Mouse (Mus musculus): ENCODE measurements at regions not wholly inside any gene's neighbourhood (a gene's known extent, or its start where the extent isn't known, plus 50 kb on each side); places are given as distances from the start of the nearest gene placed in this dataset.

DNA sequence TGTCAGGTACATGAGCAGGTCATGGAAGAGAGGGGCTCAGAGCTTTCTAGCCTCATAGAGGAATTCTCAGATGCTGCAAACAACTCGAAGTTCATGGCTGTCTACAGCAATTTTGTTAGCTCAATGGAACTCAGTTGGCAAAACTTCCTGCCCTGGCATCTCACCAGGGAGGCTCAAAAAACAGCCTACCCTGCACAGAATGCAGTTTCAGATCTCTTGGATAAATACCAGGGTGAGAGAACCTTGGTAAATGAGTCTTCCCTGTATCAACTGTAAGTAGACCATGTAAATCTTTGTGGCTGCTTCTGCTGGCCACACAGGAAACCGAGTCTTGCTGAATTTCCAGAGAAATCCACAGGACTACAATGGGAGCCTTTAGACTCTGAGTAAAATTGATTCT, 101.1 kb upstream of the Rapgef5 start:
- DNase-seq (ENCODE audit: low spot score in 2 of 2): no peak
- intact Hi-C loops (cut with DNase I): no loop called here

GRCm38 (mm10) chr12:117417991-117418390, 98.3 kb upstream of the Rapgef5 start:
- DNase-seq (ENCODE audit: low spot score in 2 of 2): no peak
- intact Hi-C loops (cut with DNase I): no loop called here

DNA sequence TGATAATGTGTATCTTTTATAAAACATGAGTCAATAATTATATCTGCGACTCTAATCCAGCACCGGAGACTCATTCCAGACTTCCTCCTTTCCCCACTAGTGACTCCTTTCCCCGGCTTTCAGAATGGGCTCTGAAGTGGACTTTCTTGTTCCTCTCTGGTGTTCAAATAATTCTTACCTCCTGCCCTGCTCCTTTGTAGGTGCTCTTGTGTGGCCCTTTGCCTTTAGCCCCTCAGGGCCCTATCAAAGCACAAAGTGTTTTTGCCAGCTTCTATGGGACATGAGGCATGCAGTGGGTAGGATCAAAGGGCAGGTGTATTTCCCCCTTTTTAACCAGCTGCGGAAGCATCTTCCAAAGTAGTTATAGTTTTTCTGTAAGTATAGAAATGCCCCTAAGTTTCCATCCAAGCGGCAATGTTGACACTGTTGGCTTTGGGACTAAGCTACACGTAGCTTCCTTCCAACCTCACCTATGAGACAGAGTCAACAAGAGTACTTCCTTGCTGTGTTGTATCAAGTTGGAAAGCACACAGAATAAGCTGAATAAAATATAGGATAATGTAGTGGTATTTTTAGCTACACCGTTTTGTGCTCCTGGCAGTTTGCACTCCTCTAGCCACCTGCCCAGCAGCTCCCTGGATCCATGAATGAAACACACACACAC, 93.8 kb upstream of the Rapgef5 start:
- DNase-seq (ENCODE audit: low spot score in 2 of 2): no peak
- intact Hi-C loops (cut with DNase I): no loop called here

DNA sequence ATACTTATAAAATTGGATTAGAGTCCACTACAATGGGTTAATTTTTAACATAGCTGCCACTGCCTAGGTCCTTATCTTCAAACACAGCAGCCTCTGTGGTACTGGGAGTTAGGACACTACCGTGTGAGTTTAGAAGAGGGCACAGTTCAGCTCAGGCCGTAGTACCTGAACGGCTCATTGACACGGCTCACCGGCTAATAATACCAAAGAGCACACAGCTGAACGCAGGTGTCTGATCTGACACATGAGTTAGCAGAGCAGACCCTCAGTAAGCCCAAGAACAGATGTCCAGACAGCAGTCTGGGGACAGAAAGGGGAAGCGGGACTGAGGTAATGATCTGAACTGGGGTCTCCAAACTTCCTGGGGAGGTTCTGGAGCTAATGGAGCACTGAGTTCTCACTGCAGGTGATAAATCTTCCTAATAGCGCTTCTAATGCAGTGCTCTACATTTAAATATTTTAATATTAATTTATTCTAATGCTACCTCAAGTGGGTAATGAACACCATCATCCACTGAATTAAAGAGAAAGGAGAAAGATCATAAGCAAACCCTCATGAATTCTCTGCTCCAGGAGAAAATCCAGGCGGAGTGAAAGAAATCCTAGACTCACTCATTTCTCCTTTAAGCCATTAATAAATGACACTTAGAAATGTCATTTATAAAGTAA, 90.8 kb upstream of the Rapgef5 start:
- DNase-seq (ENCODE audit: low spot score in 2 of 2): no peak
- intact Hi-C loops (cut with DNase I): loop anchor here (5.0 kb wide), 2 partner anchors 157 to 342 kb away; no protein-coding TSS in a partner anchor

DNA sequence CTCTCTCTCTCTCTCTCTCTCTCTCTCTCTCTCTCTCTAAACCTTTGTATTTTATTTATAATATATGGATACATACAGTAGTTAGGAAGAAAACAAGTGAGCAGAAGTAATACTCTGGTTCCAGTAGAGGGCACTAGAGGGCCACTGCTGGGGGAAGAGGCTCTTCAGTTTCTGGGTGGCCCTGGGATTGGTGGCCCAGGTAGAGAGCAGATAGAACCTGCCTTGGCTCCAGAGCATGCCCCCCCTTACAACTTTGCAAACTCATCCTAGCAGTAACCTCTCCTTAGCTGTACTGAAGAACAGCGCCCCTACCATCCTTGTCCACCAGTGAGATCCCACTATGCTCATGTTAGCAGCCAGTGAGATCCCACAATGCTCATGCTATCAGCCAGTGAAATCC, 88.8 kb upstream of the Rapgef5 start:
- intact Hi-C loops (cut with DNase I): loop anchor here (5.0 kb wide), 2 partner anchors 155 to 340 kb away; no protein-coding TSS in a partner anchor

DNA sequence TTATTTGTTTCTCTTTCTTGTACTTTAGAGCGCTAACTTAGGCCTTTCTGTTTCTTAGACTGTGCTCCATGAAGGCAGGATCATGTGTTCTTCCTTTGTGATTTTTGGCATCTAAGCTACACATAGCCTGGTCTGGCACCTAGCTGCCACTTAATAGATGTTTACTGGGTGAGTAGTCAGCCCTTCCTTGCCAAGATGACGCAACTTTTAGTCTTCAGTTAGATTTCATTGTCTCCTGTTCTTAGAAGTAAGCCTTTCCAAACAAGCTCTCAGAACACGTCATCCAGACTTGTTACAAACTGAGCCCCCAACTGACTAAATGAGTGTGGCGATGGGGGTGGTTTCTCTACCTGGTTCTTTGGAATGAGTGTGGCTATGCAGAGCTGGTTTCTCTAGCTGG, 85.4 kb upstream of the Rapgef5 start:
- intact Hi-C loops (cut with DNase I): no loop called here

More for the DNA sequence above, 88.8 kb upstream of the Rapgef5 start:
- peak; percentile 37 to 51 for DNase-seq (ENCODE audit: low spot score in 2 of 2)

GRCm38 (mm10) chr12:117432788-117433187, 83.5 kb upstream of the Rapgef5 start:
- DNase-seq (ENCODE audit: low spot score in 2 of 2): no peak
- intact Hi-C loops (cut with DNase I): no loop called here

More for the DNA sequence above, 85.4 kb upstream of the Rapgef5 start:
- DNase-seq (ENCODE audit: low spot score in 2 of 2): no peak

GRCm38 (mm10) chr12:117437011-117437410, 79.3 kb upstream of the Rapgef5 start:
- intact Hi-C loops (cut with DNase I): no loop called here
- DNase-seq (ENCODE audit: low spot score in 2 of 2): no peak

- DNase-seq (ENCODE audit: low spot score in 2 of 2): peak; percentile 57 to 69
- intact Hi-C loops (cut with DNase I): loop anchor here (2.0 kb wide), 1 partner anchor 96 kb away; no protein-coding TSS in a partner anchor
Observed at GRCm38 (mm10) chr12:117439015-117439605, 77.2 kb upstream of the Rapgef5 start.

- intact Hi-C loops (cut with DNase I): no loop called here
- no peak for DNase-seq (ENCODE audit: low spot score in 2 of 2)
Observed at GRCm38 (mm10) chr12:117444247-117444989, 71.9 kb upstream of the Rapgef5 start.

DNA sequence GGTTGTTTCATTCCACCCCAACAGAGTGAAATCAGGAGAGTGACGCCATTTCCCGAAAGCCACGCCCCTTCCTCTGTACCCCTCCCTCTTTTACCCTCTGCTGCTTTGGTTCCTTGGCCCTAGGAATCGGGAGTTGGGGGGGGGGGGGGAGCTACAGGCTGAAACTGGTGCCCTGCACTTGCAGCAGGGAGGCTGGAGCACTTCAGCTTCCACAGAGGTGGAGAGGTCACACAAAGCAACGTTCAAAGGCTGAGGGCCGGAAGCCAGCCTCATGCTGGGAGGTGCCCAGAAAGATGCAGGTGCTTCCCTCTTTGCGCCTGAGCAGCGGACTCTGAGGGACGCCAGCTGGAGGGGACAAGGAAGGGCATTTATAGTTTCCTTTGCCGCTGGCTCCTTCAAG, 69.1 kb upstream of the Rapgef5 start:
- no peak for DNase-seq (ENCODE audit: low spot score in 2 of 2)
- intact Hi-C loops (cut with DNase I): no loop called here

DNA sequence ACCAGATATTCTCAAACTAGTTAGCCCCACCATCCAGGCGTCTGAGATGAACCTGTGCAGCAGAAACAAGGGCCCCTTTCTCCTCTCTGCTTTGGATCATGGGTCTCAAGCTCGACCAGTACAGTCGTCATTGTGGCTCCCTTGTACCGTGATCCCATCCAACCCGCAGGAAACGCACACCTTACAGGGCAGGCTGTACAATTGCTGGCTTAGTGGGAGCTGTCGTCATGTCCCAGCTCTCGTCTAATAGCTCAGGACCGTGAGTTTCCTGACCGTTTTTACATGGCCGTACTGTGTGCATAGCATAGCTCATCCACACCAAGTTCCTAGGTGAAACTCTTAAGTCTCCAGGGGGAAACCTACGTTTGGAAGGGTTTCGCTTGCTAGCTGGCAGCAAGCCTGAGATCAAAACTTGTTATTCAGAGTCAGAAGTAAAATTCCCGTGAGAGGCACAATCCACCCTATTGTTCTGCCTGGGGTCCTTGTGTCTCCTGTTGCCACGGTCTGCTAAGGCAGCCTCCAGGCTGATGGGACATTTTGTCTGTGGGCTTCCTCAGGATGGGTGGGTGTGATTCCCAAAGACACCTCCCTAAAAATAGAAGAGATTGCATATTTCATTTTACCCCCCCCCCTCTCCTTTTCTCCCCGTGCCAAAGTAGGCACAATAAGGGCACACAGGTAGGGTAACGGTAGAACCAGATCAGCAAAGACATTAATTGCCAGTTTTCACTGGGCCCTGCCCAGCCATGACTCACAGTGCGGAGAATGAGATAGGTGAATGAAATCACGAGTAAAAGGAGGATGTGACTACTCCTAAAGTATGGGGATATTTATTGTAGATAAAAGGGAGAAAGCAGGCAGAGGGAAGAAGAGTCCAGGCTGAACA, 68.2 kb upstream of the Rapgef5 start:
- intact Hi-C loops (cut with DNase I): no loop called here
- no peak for DNase-seq (ENCODE audit: low spot score in 2 of 2)

DNA sequence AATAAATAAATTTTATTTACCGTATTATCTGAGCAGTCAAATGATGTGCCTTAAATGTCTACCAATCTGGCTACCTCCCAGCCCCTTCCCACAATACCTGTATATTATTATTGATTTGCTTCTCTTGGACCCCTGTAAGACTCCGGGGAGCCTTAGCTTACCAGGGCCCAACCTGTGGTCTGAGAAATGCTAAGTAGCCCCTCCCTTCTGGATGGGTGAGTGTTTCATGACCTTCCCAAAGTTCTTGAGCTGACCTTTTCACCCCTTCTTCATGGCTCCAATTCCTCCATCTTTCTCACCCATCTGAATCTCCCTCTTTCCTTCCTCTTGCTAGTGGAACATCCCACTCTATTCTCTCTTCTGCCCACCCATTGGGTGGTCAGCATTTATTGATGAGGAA, 67.2 kb upstream of the Rapgef5 start:
- DNase-seq (ENCODE audit: low spot score in 2 of 2): no peak
- intact Hi-C loops (cut with DNase I): no loop called here

DNA sequence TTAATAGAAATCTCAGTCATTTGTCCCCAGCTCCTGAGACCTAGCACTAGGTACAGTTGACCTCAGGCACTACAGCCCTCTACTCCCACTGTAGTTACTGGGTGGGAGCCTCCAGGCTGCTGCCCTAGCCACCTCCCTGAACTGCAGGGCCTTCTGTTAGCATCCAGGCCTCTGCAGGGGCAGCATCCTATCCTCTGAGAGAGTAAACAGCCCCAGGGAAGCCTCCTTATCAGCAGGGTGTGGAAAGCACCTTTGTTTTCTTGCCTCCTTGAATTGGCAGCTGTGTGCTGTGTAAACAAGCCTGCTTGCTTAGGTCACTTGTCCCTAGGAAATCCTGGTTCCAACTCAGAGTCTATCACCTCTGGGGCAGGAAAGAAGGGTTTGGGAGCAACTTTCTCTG, 66.2 kb upstream of the Rapgef5 start:
- DNase-seq (ENCODE audit: low spot score in 2 of 2): no peak
- intact Hi-C loops (cut with DNase I): no loop called here

DNA sequence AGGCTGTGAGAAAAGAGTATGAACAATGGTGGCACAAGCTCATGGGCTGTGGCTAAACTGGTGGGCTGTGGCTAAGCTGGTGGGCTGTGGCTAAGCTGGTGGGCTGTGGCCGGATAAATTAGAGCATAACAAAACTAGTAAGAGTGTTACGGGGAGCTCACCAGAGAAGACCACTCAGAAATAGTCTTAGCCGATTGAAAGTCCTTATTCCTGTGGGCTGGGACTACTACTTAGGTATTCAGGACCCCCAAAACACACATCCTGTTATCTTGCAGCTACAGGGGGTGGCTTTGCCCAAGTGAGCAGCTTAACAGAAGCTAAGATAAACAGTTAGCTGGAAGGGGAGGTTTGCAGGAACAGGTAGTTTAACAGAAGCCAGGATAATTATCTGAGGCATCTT, 65.4 kb upstream of the Rapgef5 start:
- intact Hi-C loops (cut with DNase I): no loop called here
- no peak for DNase-seq (ENCODE audit: low spot score in 2 of 2)

DNA sequence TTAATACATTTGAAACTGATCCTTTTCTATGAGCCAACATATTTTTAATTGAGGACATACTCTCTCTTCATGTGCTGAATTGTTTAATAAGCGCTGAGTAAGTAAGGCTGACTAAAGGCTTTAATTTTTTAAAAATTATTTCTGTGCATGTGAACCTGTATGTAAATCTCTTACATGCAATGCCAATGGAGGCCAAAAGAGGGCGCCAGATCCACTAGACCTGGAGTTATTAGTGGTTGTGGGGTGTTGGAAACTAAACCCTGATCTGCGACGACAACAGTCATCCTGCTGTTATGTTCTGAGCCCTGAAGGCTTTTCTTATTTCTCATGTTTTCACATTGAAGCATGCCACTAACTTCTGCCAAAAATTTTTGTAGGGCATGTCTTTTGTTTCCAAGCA, 64.8 kb upstream of the Rapgef5 start:
- intact Hi-C loops (cut with DNase I): no loop called here
- no peak for DNase-seq (ENCODE audit: low spot score in 2 of 2)

- no peak for DNase-seq (ENCODE audit: low spot score in 2 of 2)
- intact Hi-C loops (cut with DNase I): no loop called here
Observed at GRCm38 (mm10) chr12:117455800-117456199, 60.5 kb upstream of the Rapgef5 start.

GRCm38 (mm10) chr12:117458132-117459070, 57.9 kb upstream of the Rapgef5 start:
- intact Hi-C loops (cut with DNase I): no loop called here

More at GRCm38 (mm10) chr12:117458132-117459070, 57.9 kb upstream of the Rapgef5 start:
- DNase-seq (ENCODE audit: low spot score in 2 of 2): no peak

All from left cerebral cortex, postnatal 36 days (tissue).